Mouse (Mus musculus): ENCODE data around the gene Ccdc78. TPM values are rescaled to one million over a fixed set of nuclear protein-coding genes. Genes with fewer than 3 reads are reported as not detected.
"Not testable (repeated sequence)": the region's sequence is repeated elsewhere in the genome, so short reads cannot be mapped to it uniquely, and the experiment has no call there.

Gene Ccdc78
- polyA plus RNA-seq, 1 experiment from 2014 or later = 0.69 TPM

- Histone ChIP-seq H3K4me2 (peak overlapping the region; percentile 40), H3K36me3 (replicated peaks) (no peaks in the 10 kb centered on the region), H3K27me3 (0 out of 2 replicates have a peak, but pooled peaks cover 3% of the 10 kb centered on the region), H3K9me3 (no peaks in the 10 kb centered on the region), H3K27ac (peak overlapping the region; percentile 94), H3K9ac (no peak overlapping the region; the same call in 1 of the 2 replicates), H3K4me1 (peaks cover 26% of the 10 kb centered on the region), H3K4me3 (replicated peaks) (peak overlapping the region; percentile 7; the same call in 1 of the 2 replicates)
- 9% methylated on average over 10 of the region's 10 CpGs for WGBS
- peak; percentile 93 for ATAC-seq (ENCODE audit: low FRiP score)
Observed at GRCm38 (mm10) chr17:25802825-25803517, 16.6 kb downstream of the Ccdc78 start.

DNA sequence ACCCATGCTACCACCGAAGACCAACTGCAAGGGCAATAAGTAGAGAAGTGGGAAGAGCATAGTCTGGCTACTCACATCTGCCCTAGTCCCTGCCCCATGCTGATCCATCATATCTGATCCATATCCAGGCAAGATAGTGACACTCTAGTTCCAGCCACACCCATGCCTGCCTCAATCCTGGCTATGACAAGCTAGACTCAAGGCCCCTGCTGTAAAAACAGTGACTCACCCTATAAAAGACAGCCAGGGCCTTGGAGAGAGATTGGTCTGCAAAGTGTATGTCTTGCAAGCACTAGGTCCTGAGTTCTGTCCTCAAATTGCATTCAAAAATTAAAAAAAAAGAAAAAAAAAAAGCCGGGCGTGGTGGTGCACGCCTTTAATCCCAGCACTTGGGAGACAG is 20.1 kb downstream of the Ccdc78 start:
- H3K27me3 ChIP-seq = peaks cover 8% of the 10 kb centered on the region; the same call in 1 of the 2 replicates
- no peak overlapping the region for H3K4me2 ChIP-seq
- ATAC-seq (ENCODE audit: low FRiP score) = no peak
- 86% methylated on average over 4 of the region's 4 CpGs for WGBS
- H3K27ac ChIP-seq = no peak overlapping the region
- H3K9me3 ChIP-seq = no peaks in the 10 kb centered on the region
- no peak overlapping the region for H3K4me3 ChIP-seq (replicated peaks)
- no peaks in the 10 kb centered on the region for H3K36me3 ChIP-seq (replicated peaks)
- H3K9ac ChIP-seq = no peak overlapping the region
- H3K4me1 ChIP-seq = peaks cover 54% of the 10 kb centered on the region

DNA sequence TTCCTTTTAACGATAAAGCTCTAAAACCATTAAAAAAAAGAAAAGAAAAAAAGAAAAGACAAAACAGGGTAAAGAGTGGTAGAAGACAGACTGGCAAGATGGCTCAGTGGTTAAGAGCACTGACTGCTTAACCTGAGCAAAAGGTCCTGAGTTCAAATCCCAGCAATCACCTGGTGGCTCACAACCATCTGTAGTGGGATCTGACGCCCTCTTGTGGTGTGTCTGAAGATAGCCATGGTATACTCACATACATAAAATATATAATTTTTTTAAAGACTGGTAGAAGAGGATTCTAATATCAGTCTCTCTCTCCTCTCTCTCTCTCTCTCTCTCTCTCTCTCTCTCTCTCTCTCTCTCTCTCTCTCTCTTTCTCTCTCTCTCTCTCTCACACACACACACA is 21.1 kb downstream of the Ccdc78 start:
- Histone ChIP-seq H3K27me3 (peaks cover 14% of the 10 kb centered on the region), H3K4me1 (peaks cover 51% of the 10 kb centered on the region)
- not testable (repeated sequence) for H3K27ac ChIP-seq; H3K9ac ChIP-seq; H3K9me3 ChIP-seq; H3K36me3 ChIP-seq (replicated peaks); ATAC-seq (ENCODE audit: low FRiP score); H3K4me2 ChIP-seq; H3K4me3 ChIP-seq (replicated peaks)
- 40% methylated on average over 2 of the region's 2 CpGs for WGBS

- H3K27me3 ChIP-seq = peaks cover 20% of the 10 kb centered on the region
- no peaks in the 10 kb centered on the region for H3K9me3 ChIP-seq
- H3K36me3 ChIP-seq (replicated peaks) = no peaks in the 10 kb centered on the region
- H3K27ac ChIP-seq = peak overlapping the region; percentile 97
- peak overlapping the region; percentile 97 for H3K9ac ChIP-seq
- 35% methylated on average over 5 of the region's 5 CpGs for WGBS
- peak overlapping the region; percentile 85 for H3K4me3 ChIP-seq (replicated peaks)
- ATAC-seq (ENCODE audit: low FRiP score) = 0 out of 2 replicates have a peak, but pooled peaks have one; percentile 0
- H3K4me2 ChIP-seq = peak overlapping the region; percentile 80
- peaks cover 51% of the 10 kb centered on the region for H3K4me1 ChIP-seq
Observed at GRCm38 (mm10) chr17:25808028-25808427, 21.6 kb downstream of the Ccdc78 start.

- peak within 1 kb of the TSS; percentile 97 for H3K27ac ChIP-seq
- H3K9me3 ChIP-seq = no peaks in the 10 kb centered on the region
- peak; percentile 86 for ATAC-seq (ENCODE audit: low FRiP score)
- H3K4me2 ChIP-seq = peak within 1 kb of the TSS; percentile 80
- peaks cover 47% of the 10 kb centered on the region for H3K4me1 ChIP-seq
- peak within 1 kb of the TSS; percentile 85 for H3K4me3 ChIP-seq (replicated peaks)
- WGBS = under 1% methylated on average over 76 of the region's 100 CpGs
- no peaks in the 10 kb centered on the region for H3K36me3 ChIP-seq (replicated peaks)
- peaks cover 20% of the 10 kb centered on the region for H3K27me3 ChIP-seq
- peak within 1 kb of the TSS; percentile 97 for H3K9ac ChIP-seq
Observed at GRCm38 (mm10) chr17:25808789-25809605, 22.6 kb downstream of the Ccdc78 start, which contains the start of gene Fbxl16. Gene Fbxl16, plus strand, starts transcription at chr17:25809085.

DNA sequence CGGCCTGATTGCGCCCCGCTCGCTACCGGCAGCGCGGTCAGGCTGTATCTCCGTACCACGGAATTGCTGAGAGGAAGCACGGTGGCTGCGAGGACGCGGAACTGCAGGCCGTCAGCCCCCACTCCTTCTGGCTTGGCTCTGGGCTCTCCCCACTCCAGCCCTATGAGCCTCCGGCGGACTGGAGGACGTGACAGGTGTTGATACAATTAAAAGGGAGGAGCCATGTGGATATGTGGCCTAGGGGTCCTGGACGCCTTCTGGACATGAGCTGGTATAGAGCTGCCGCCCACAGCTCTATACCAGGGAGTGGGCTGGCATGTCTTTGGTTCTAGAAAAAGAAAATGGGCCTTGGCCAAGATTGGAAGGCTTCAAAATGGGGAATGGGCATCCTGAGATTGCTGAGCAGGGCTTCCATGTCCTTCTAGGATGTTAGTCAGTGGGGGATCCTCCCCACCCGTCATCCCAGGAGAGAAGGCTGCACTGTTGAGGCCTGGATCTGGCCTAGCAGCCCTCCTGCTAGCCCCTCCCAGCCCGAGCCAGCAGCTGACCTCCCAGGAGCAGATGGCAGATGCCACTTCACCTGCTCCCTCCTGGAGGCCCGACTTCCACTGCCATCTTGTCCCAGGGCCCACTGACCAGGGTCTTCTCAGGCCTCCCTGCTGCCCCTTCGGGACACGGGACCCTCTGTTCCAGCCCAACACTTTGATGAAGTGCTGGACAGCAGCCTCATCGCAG is 23.4 kb downstream of the Ccdc78 start:
- Histone ChIP-seq H3K27me3 (peaks cover 20% of the 10 kb centered on the region), H3K27ac (peak overlapping the region; percentile 97), H3K4me3 (replicated peaks) (peak overlapping the region; percentile 85), H3K4me2 (peak overlapping the region; percentile 80), H3K4me1 (peaks cover 44% of the 10 kb centered on the region), H3K9ac (peak overlapping the region; percentile 97), H3K9me3 (no peaks in the 10 kb centered on the region), H3K36me3 (replicated peaks) (no peaks in the 10 kb centered on the region)
- WGBS = 11% methylated on average over 25 of the region's 25 CpGs
- ATAC-seq (ENCODE audit: low FRiP score) = peak; percentile 67

GRCm38 (mm10) chr17:25810890-25811289 is 24.5 kb downstream of the Ccdc78 start:
- H3K27me3 ChIP-seq = peaks cover 20% of the 10 kb centered on the region
- 0 out of 2 replicates have a peak overlapping the region, but pooled peaks have one; percentile 85 for H3K4me3 ChIP-seq (replicated peaks)
- no peaks in the 10 kb centered on the region for H3K36me3 ChIP-seq (replicated peaks)
- peaks cover 44% of the 10 kb centered on the region for H3K4me1 ChIP-seq
- no peak overlapping the region for H3K27ac ChIP-seq
- H3K9me3 ChIP-seq = no peaks in the 10 kb centered on the region
- peak overlapping the region; percentile 80 for H3K4me2 ChIP-seq
- WGBS = 81% methylated on average over 4 of the region's 4 CpGs
- H3K9ac ChIP-seq = no peak overlapping the region
- ATAC-seq (ENCODE audit: low FRiP score) = no peak

GRCm38 (mm10) chr17:25813471-25813870 is 27.1 kb downstream of the Ccdc78 start:
- 4% methylated on average over 20 of the region's 20 CpGs for WGBS
- 0 out of 2 replicates have a peak overlapping the region, but pooled peaks have one; percentile 21 for H3K9ac ChIP-seq
- H3K36me3 ChIP-seq (replicated peaks) = peaks cover 22% of the 10 kb centered on the region
- H3K4me1 ChIP-seq = peaks cover 37% of the 10 kb centered on the region
- H3K4me2 ChIP-seq = peak overlapping the region; percentile 13; the same call in 1 of the 2 replicates
- no peak overlapping the region for H3K27ac ChIP-seq
- no peaks in the 10 kb centered on the region for H3K9me3 ChIP-seq
- H3K4me3 ChIP-seq (replicated peaks) = 0 out of 2 replicates have a peak overlapping the region, but pooled peaks have one; percentile 3
- ATAC-seq (ENCODE audit: low FRiP score) = no peak
- peaks cover 35% of the 10 kb centered on the region for H3K27me3 ChIP-seq

DNA sequence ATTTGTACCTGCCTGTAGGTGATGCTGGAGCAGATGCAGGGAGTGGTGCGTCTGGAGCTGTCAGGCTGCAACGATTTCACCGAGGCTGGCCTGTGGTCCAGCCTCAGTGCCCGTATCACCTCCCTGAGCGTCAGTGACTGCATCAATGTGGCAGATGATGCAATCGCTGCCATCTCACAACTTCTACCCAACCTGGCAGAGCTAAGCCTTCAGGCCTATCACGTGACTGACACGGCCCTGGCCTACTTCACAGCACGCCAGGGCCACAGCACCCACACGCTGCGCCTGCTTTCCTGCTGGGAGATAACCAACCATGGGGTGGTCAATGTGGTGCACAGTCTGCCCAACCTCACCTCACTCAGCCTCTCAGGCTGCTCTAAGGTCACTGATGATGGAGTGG is 31.3 kb downstream of the Ccdc78 start:
- Histone ChIP-seq H3K4me1 (peaks cover 19% of the 10 kb centered on the region), H3K9ac (no peak overlapping the region), H3K27me3 (peaks cover 46% of the 10 kb centered on the region), H3K9me3 (no peaks in the 10 kb centered on the region), H3K36me3 (replicated peaks) (peaks cover 26% of the 10 kb centered on the region), H3K4me2 (no peak overlapping the region), H3K4me3 (replicated peaks) (no peak overlapping the region), H3K27ac (no peak overlapping the region)
- no peak for ATAC-seq (ENCODE audit: low FRiP score)
- 87% methylated on average over 11 of the region's 11 CpGs for WGBS

DNA sequence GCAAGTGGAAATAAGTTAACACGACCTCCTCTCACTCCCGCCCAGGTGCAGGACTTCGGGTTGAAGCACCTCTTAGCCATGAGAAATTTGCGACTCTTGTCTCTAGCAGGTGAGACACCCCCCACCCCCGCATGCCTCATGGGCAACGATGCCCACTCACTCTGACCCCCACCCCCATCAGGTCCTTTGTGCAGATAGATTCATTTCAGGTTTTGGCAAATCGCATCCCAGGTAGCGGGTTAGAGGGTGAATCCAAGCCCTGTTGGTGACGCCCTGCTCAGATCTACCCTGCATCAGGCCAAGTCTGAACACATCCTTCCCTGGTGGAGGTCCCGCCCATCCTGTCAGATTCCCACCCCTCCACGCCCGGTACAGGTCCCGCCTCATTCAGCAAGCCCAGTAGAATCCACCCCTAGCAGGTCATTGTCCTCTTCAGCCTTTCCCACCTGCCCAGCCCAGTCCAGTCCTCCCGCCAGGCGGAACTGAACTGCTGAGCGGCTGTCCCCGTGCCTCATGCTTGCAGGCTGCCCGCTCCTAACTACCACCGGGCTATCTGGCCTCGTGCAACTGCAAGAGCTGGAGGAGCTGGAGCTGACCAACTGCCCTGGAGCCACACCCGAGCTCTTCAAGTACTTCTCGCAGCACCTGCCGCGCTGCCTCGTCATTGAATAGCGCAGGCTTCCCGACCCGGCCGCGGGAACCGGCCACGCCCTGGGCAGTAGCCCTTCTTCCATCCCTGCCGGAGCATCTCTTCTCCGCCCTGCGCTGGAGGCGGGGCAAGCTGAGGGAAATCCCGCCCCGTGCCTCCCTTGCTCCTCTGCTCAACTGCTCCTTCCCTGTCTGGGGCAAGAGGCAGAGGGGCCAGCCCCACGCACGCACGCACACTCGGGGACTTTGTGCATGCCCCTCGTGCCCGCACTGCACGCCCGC is 32.7 kb downstream of the Ccdc78 start:
- ATAC-seq (ENCODE audit: low FRiP score) = no peak
- Histone ChIP-seq H3K27ac (no peak overlapping the region), H3K9ac (no peak overlapping the region), H3K36me3 (replicated peaks) (peaks cover 26% of the 10 kb centered on the region), H3K4me1 (peaks cover 18% of the 10 kb centered on the region), H3K27me3 (peaks cover 42% of the 10 kb centered on the region), H3K4me3 (replicated peaks) (peak overlapping the region; percentile 21), H3K9me3 (no peaks in the 10 kb centered on the region), H3K4me2 (peak overlapping the region; percentile 38)
- WGBS = 8% methylated on average over 46 of the region's 46 CpGs

DNA sequence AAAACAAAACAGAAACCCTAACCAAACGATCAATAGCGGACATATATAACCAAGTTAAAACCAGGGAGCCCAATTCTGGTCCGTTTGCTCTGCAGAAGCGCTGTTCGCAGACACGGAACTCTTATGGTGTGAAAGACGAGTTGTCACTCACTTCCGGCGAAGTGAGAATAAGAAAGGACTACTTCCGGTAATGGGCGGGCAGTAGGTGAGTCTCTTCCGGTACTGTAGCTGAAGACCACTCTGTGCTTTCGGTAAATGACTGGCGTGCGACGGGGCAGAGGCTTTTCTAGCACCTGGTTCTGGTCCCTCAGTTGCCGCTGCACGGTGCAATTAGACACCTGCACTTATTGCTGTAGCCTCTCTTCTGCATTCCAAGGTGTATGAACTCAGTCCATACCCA is 37.1 kb downstream of the Ccdc78 start, which contains the start of gene Wdr24:
TSS of gene Wdr24 (plus strand) at position 176 of the 400 bp plus-strand sequence.
- peak within 1 kb of the TSS; percentile 95 for H3K4me2 ChIP-seq
- peak within 1 kb of the TSS; percentile 73; the same call in 1 of the 2 replicates for H3K27ac ChIP-seq
- peaks cover 27% of the 10 kb centered on the region for H3K27me3 ChIP-seq
- H3K9ac ChIP-seq = peak within 1 kb of the TSS; percentile 76
- WGBS = under 1% methylated on average over 18 of the region's 18 CpGs
- H3K4me1 ChIP-seq = peaks cover 55% of the 10 kb centered on the region
- H3K9me3 ChIP-seq = no peaks in the 10 kb centered on the region
- peaks cover 28% of the 10 kb centered on the region for H3K36me3 ChIP-seq (replicated peaks)
- peak; percentile 71; the same call in 1 of the 2 replicates for ATAC-seq (ENCODE audit: low FRiP score)
- peak within 1 kb of the TSS; percentile 61 for H3K4me3 ChIP-seq (replicated peaks)

Data from forebrain, embryonic 12.5 days (tissue).